Mouse (Mus musculus) adipocyte (in vitro differentiated cells): ENCODE results near the gene Wdr64.

Experiments
- DNase-seq: peaks from one replicate; pipeline ENCODE4 v3.0.0-alpha.2; 2016; ENCODE audit warnings: low spot score

The Wdr64 gene

DNA sequence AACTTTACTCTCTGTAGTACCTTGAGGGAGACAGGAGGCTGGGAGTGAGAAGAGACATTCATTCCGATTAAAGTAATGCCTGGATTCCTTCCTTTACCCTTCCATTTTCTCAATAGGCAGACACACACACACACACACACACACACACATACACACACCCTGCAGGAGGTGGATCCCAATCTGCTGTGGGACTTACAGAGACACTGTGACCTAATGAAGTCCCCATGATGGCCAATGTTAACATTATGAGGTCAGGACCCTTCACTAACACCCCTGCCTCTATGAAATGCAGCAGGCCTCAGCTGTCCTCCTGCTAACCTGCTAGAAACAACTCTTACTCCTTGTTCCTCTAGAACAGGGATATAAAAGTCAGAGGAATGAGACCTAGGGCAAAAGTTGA is at the start of gene Wdr64:
TSS of gene Wdr64 (plus strand) at position 301 of the 400 bp plus-strand sequence.
- no peak for DNase-seq

DNA sequence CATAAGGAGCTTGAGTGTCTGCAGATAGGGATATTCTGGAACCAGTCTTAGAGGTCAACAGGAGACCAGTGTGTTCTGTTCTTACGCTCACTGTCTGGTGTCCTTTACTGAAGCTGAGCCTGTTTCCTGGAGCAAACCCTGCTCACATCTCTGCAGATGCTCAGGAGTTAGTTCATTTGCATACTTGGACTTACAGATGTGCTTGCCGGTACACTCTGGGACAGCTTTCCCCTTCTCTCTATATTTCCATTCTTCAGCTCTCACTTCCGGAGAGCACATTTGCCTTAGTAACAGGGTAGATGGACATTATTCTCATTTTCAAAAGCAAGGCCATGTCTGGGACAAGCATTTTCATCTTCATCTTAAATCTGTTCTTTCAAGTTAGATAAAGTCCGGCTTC is 49.8 kb upstream of the Wdr64 start:
- DNase-seq = no peak

DNA sequence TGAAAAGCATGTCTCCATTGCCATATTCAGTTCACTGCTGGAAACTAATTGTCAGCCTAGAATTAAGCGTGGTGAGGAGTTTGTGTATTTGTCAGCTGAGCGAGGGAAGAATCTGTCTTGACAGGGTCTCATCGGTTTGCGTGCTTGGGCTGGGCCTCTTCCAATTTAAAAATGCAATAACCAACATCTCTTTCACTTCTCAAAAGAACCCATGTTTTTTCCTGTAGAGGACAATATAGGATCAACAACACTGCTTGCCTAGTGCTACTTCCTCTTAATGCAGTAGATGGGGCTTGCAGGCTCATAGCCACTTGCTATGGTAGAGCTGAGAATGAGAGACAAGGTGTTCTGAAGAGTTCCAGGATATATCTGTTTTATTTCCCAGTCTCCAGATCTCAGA is 38.5 kb upstream of the Wdr64 start:
- DNase-seq = no peak

DNA sequence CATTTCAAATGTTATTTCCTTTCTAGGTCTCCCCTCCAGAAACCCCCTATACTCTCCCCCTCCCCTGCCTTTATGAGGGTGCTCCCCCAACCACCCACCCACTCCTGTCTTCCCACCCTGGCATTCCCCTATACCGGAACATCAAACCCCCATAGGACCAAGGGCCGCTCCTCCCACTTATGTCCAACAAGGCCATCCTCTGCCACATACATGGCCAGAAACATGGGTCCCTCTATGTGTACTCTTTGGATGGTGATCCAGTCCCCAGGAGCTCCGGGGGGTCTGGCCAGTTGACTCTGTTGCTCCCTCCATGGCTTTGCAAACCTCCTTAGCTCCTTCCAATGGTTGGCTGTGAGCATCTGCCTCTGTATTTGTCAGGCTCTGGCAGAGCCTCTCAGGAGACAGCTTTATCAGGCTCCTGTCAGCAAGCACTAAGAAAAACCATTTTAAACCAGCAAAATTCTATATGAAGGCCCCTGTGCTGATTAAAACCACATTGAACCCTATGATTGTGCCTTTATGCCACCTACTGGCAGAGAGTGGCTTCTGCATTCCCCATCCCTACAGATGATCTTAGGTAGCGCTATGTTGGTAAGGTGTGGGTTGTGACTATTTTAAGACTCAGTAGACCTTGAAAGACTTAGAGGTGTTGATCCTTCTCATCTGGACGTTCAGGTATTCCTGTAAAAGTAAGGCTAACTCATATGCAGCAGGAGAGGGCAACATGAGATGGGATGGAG is 29.6 kb upstream of the Wdr64 start:
- DNase-seq = peak; percentile 48

DNA sequence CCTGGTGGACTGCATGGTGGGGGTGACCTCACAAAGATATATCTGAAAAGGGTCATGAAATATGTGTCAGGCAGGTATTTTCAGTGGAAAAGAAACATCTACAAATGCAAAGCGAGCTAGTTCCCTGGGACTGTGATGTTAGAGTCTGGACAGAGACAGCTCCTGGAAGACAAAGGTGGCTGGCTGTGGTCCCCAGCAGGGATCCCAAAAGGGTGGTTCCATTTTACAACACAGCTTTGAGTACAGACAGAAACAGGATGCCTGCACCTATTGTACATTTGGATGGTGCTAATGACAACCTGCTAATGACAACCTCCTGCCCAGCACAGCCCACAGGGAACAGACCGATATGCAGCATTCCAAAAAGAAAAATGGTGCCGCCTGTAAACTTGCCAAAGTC is 28.9 kb upstream of the Wdr64 start:
- no peak for DNase-seq

DNA sequence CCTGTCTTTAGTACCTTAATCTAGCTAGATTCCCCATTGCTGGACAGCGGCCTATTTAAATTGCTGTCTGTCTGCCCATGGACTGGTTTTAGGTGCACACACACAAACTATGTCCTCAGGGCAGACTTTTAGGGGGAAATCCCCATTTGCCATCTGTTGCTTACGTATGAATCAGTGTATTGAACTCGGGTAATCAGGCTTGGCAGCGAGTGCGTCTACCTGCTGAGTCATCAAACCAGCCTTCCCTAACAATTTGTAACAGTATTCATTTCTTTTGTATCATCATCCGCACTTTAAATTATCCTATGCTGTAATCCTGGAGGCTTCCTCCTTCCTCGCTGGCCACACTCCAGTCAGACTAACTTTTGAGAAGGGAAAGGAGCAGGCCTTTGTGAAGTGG is 28.4 kb upstream of the Wdr64 start:
- DNase-seq = no peak

DNA sequence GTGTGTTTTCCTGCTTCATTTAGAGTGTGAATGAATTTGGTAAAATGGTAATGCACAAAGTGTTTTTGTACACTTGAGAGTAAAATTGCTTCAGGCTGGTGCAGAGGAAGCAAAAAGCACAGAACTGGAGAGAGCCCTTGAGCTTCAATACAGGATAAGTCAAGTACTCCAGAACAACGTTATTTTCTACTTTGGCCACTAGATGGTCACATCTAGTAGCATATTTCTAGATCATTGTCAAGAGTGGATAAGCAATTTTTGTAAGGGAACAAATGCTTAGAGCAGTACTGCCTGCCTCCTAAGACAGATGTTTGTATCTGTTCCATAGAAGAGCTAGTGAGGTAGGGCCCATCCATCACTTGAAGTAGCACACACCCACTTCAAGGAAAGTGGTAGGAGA is 26.8 kb upstream of the Wdr64 start:
- DNase-seq = peak; percentile 42

DNA sequence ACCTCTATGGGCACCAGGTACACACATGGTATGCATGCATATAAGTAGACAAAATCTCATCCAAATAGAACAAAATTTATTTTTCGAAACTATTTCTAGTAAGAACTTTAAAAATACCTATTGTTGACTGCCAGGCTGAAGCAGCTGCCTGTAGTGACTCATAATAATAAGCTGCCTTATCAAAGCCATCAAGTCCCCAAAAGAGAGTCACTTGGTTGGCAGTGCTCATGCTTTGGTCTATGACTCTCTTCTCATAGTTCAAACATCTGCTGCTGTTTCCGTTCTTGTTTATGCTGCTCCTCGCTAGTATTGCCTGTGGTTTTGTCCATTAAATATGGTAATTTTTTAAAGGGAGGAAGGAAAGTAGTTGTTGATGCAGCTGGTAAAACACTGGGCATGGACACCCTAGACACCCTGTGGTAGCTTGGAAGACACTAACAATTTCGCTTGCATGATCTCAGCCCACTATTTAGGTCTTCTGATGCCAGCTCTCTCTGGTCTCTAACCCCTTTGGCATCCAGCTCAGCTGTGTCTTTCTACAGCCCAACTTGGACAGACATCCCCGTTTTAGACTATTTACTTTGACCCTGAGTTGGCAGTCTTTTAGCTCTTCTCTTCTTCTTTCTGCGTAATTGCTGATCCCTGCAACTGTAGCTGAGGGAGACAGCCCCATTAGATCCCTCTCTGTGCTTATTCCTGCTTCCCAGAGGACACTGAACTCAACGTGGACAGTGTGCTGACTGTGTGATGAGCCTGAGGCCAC is 24.6 kb upstream of the Wdr64 start:
- peak; percentile 52 for DNase-seq

DNA sequence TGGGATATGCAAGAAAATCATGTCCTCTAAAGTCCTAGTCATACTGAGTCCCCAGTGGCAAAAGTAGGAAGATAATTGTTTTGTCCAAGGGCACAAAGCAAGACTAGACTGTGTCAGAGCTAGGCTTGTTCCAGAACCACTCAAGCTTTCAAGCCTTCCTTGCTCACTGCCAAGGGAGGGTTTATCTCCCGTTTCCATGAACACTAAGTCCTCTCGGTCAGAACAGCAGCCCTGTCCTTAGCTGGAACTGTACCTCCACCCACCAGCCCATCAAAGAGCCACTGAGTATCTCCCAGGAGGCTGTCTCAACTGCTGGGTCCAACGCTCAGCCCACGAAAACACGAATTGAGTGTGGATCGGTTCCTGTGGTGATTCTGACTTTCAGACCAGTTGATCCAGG is 23.3 kb upstream of the Wdr64 start:
- no peak for DNase-seq

DNA sequence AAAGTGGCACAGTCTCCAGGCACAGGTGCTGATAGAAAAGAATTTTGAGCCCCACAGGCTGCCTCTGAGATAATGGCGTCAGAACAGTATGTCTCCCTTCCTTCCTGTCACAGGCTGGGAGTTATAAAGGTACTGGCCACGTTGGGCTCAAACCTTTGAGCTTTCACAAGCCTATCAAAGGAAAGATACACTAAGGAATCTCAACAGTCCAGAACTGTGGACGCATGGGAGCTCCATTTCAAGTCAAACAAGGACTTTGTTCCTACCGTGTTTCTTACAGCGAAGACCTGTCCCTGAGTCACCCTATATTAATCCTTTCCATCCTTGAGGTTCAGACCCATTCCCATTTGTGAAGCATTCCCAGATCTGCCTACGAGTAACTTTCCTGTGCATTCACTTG is 20.9 kb upstream of the Wdr64 start:
- no peak for DNase-seq

DNA sequence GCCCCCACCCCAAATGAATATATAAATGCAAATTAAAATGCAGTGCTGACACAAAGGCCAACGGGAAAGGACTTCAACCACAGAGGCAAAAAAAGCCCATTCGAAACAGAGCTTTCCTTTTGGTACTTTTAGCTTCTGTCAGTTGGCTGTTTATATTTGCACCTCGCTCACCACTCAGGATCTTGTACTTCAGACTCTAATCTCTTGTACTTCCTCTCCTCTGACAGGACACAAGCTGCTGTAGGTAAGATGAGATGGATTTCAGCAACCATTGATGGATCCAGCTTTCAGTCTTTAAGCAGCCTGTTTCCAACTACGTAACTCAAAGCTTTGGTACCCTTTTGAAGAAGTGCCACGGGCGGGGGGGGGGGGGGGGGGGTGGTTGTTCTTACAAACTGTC is 17.4 kb upstream of the Wdr64 start:
- DNase-seq = no peak

DNA sequence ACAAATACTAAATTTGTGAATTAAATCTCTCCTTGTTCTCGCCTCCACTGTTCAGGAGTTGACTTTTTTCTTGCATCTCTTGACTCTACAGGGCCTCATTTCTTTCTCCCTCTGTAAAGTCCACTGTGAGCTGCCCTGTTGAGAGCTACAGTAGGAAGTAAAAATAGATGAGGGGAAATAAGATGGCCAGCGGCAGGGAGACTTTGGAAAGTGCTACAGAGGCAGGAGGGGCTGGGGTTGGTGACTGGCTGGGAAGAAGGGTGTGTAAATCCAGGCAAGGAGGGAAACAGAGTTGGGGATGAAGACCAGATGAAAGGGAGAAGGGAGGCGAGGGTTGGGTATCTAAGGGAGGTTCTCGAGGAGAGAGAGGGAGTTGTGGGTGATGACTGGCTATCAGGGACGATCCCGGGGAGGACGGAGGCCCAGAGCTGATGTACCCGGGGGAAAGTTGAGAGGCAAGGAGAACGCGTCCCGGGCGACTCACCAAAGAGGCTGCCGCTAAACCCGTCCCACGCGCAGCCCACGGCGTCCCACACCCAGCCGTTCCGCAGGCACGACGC is 6.6 kb upstream of the Wdr64 start:
- peak; percentile 35 for DNase-seq

DNA sequence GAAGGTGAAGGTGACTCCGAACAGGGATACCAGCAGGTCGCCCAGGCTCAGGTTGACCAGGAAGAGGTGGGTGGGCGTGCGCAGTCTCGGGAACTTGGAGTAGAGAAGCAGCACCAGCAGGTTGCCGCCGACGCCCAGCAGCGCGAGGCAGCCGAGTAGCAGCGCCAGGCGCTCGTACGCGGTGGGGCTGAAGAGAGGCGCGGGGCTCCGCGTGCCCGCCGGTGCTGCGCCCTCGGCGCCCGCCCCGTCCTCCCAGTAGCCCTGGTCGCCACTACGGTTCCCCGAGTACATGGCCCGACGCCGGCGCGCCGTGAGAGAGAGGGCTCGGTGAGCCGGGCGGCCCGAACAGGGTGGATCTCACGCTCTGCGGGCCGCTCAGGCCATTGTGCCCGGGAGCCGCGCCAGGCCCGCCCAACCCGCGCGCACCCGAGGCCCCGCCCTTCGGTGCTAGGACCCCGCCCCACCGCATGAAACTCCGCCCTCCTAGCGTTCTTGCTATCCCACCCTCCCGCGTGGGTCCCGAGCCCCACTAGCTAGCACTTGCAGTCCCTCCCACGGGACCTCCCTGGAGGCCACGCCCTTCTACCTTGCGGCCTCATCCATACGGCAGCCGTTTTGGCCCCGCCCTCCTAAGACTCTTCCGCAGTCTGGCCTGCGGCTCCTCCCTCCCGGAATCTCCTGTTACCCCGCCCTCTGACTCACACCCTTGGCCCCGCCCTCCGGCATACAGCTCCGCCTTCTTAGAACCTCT is 6.0 kb upstream of the Wdr64 start, which contains the start of the genes Opn3 and Chml:
TSS of gene Opn3 (minus strand) at position 531 of the 751 bp plus-strand sequence.
TSS of gene Chml (minus strand) at position 656 of the 751 bp plus-strand sequence.
- peak; percentile 98 for DNase-seq

DNA sequence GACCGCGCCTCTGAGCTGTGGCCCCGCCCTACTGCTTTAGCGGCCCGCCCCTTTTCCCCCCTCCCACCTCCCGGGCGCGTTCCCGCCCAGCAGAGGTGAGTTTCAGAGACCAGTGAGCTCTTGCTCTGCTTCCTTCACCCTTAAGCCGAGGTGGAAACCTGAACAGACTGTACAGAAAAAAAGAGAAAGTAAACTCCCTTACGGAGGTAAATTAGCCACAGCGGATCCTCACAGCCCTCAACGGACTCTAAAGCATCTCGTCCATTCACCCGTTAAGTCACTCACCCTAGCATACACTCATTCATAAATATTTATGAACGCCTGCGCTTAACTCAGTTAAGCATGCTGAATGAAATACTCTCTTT is 5.4 kb upstream of the Wdr64 start:
- no peak for DNase-seq

DNA sequence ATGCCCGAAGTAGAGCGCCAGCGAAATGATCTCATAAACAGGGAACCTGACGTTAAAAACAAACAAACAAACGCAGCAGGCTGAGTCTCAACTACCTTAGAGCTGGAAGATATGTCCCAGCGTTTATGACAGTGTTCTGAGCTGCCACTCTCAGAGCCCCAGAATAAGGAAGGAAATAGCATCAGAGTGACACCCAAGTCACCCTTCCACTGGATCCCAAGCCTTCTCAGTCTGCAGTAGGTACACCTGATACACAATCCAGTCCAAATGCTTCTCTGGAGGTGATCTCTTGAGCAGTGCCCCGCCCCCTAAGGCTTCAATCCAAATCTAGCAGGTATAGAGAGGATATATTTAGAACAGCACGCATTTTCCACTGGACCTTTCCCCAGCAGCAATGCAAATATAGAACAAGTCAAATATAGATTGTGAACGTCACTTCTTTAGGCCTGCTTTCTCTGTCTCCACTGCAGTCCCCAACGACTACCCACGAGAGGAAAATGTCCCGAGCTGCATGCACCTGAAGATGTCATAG is 4.9 kb upstream of the Wdr64 start:
- no peak for DNase-seq

DNA sequence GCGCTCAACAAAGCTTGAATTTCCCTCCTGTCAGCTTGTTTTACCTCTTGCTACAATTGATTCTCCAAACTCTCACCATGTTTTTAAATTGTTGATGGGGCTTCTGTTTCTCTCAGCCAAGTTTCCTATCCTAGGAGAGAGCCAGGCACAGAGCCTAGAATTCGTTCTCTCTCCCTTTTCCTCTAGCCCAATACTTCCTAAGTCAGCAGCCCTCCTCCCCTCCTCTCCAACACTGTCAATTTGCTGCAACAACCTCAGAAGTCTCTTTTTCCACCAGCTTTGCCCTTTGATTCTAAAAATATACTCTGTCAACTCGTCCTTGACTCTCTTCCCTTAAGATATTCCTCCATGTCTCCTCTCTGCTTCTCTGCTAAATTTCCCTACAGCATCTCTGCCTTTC is 982 bp downstream of the Wdr64 start:
- no peak for DNase-seq

DNA sequence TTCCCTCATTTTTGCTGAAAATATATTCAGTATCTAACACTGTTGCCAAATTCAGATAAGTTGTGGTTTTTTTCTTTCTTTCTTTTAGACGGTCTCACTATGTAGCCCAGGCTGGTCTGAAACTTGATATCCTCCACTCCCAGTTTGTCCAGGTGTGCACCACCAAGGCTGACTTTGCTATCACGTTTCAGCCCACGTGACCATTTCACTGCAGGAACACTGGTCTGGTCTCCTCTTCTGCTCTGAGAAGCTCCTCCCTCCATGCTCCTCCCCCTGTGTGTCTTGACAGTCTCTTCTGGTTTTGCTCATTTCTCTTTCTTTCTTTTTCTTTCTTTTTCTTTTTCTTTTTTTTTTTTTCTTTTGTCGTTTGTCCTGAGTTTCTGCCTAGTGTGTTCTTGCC is 1.4 kb downstream of the Wdr64 start:
- no peak for DNase-seq

DNA sequence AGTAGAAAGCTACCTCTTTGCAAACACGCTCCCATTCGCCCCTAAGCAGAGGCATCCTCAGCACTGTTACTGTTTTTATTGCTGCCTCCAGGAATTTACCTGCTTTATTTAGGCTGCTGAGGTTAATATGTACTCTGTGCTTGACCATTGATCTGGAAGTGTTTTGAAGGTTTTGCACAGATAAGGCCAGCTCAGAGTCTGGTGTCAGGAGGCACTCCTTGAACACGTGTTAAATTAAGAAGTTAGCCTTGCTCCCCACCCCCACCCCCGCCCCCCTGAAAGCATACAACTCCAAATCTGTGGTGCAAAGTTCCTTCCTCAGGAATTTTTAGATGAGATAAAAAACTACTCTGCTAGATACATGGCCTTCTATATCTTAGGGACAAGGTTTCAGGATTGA is 2.8 kb downstream of the Wdr64 start:
- no peak for DNase-seq

DNA sequence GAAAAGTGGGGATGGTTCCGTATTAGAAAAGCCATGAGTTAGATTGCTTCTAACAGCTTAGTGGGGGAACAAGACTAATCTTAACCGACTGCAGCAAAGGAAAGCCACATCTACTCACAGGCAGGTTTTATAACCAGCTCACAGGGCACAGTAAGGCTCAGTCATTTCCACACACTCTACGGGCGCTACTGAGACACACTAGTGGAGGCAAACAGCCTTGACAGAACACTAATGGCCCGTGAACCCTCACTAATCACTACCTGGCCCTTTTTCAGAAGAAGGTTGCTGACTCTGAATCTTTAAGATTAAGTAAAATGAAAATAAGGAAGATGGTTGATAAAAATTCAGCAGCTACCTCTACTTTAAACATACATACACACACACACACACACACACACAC is 9.2 kb downstream of the Wdr64 start:
- DNase-seq = no peak

DNA sequence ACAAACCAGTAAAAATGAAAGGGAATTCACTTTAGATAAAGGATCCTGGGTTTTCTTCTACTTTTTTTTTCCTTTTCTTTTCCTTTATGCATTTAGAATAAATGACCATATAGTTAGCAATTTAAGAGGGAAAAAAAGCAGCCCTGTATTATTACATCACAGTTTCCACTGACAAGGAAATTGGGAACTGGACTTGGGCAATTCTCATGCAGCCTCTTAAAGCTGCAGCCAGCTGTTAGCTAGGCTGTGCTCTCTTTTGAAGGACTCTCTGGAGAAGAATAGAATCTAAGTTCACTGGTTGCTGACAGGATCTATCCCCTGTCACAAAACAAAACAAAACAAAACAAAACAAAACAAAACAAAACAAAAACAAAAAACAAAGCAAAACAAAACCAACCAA is 9.6 kb downstream of the Wdr64 start:
- no peak for DNase-seq

DNA sequence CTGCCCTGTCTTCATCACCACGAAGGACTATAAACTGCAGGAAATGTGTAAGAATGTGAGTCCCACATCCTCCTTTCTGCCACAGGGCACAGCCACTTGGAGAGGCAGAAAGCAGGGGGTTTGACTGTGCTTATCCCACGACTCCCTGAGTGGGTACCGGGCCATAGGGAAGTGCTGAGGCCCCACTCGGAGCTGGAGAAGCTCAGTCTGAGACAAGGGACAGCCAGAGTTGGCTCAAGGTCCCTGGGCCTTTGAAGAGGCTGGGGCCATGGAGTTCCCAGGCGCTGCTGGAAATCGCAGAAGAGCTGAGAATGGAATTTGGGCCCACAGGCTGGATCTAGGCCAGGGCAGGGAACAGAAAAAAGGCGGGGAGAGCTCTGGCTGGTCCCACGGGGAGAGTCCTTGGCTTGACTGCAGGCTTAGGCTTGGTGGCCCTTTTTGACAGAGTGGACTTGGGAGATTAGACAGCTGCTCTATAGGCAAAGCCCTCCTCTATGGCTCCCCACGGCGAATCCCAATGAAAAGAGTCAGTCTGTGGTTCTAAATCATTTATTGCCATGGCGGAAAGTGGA is 14.0 kb downstream of the Wdr64 start:
- no peak for DNase-seq

DNA sequence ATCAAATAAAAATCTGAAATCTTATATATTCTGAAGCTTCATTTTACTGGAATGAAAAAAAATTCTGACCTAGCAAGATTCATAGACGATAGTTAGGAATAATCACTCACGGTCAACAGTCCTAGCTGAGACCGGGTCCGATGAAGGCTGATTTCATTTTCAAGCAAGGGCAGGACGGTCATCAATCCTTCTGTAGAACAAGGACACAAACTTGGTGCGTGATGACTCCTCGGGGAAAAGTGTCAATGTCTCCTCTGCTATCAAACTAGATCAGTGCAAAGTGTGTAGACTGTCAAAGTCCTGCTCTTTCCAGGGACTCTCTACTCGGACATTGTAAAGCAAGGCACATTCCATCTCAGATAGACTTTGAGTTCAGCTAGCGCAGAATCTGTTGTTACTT is 18.4 kb downstream of the Wdr64 start:
- no peak for DNase-seq
